Mouse (Mus musculus) forebrain, embryonic 16.5 days (tissue): ENCODE measurements around the gene Sp9. TPM values are rescaled to one million over a fixed set of nuclear protein-coding genes. Genes with fewer than 3 reads are reported as not detected.

ENCODE experiments used
- ATAC-seq: fragments of 200-750 bp; cut with Nextera tagmentation; 2 replicates; pipeline ENCODE4 v1.8.0; 2017; ENCODE audit warnings: mild to moderate bottlenecking, moderate library complexity
- H3K27ac ChIP-seq: fragments of 300-500 bp; sonication (generic); 2 replicates; pipeline ENCODE4 v1.5.1; 2014; ENCODE audit warnings: low read length, control low read depth
- H3K27me3 ChIP-seq: fragments of 300-500 bp; sonication (generic); replicated peaks from 2 replicates; pipeline ENCODE4 v1.6.1; 2014; ENCODE audit warnings: low read length; ENCODE audit not compliant: control insufficient read depth, insufficient read depth
- H3K36me3 ChIP-seq: fragments of 300-500 bp; sonication (generic); 2 replicates; pipeline ENCODE4 v1.6.1; 2014; ENCODE audit not compliant: control insufficient read depth, insufficient read depth
- H3K4me1 ChIP-seq: fragments of 300-500 bp; sonication (generic); replicated peaks from 2 replicates; pipeline ENCODE4 v1.6.1; 2014; ENCODE audit warnings: low read length; ENCODE audit not compliant: control insufficient read depth, insufficient read depth
- H3K4me2 ChIP-seq: fragments of 300-500 bp; sonication (generic); 2 replicates; pipeline ENCODE4 v1.6.1; 2014; ENCODE audit warnings: mild to moderate bottlenecking, low read length, control low read depth
- H3K4me3 ChIP-seq: fragments of 300-500 bp; sonication (generic); replicated peaks from 2 replicates; pipeline ENCODE4 v1.5.1; 2014; ENCODE audit warnings: mild to moderate bottlenecking, low read length, control low read depth
- H3K9ac ChIP-seq: fragments of 300-500 bp; sonication (generic); replicated peaks from 2 replicates; pipeline ENCODE4 v1.6.1; 2014; ENCODE audit warnings: low read depth, low read length, control low read depth
- H3K9me3 ChIP-seq: fragments of 300-500 bp; sonication (generic); 2 replicates; pipeline ENCODE4 v1.6.1; 2016; ENCODE audit warnings: low read length; ENCODE audit not compliant: control insufficient read depth
- WGBS: fragments of 180-500 bp; shearing (Covaris S2); extraction: QIAGEN DNeasy Blood & Tissue Kit; methylation state at CpG from one replicate; pipeline ENCODE4 v1.1.7; 2014; 5-methylcytosine and 5-hydroxymethylcytosine counted together
- polyA plus RNA-seq: library from polyadenylated mRNA; unstranded; fragments of >200 nt; fragmentation: Nextera tagmentation; extraction: Ambion mirVana; gene quantifications from 2 replicates; pipeline ENCODE4 v1.2.1, GENCODE M21; 2015

The Sp9 gene
- 6.6 and 8.8 TPM in 2 replicates for polyA plus RNA-seq

GRCm38 (mm10) chr2:73271459-73272161 is at the start of gene Sp9:
Gene Sp9, plus strand, starts transcription at chr2:73271925.
- Histone ChIP-seq H3K4me2 (peak within 1 kb of the TSS; percentile 52), H3K27ac (peak within 1 kb of the TSS; percentile 81), H3K36me3 (no peaks in the 10 kb centered on the region), H3K9me3 (no peaks in the 10 kb centered on the region), H3K9ac (peak within 1 kb of the TSS; percentile 68), H3K27me3 (peaks cover 14% of the 10 kb centered on the region), H3K4me3 (peak within 1 kb of the TSS; percentile 51), H3K4me1 (peaks cover 38% of the 10 kb centered on the region)
- under 1% methylated on average over 43 of the region's 48 CpGs for WGBS
- peak; percentile 94 for ATAC-seq

DNA sequence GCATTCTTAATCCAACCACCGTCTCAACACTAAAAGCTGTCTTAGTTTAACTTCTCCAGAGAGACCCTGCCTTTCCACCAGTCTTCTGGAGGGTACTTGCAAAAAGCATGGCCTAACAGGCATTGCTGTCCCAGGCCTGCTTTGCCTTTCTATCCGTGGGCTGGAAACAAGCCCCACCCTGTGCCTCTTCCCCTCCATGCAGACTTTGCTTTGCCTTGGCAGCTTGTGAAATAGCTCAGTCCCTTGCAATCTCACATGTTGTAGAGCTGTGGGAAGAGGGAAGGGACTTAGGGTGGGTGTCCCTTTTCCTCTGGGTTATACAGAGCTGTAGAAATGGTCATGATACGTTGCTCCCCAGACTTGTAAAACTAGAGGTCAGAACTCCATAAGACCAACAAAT is 40.6 kb upstream of the Sp9 start:
- no peaks in the 10 kb centered on the region for H3K4me1 ChIP-seq
- no peaks in the 10 kb centered on the region for H3K27me3 ChIP-seq
- H3K9me3 ChIP-seq: no peaks in the 10 kb centered on the region
- no peak overlapping the region for H3K9ac ChIP-seq
- H3K36me3 ChIP-seq: no peaks in the 10 kb centered on the region
- H3K4me3 ChIP-seq: no peak overlapping the region
- ATAC-seq: no peak
- no peak overlapping the region for H3K27ac ChIP-seq
- 55% methylated on average over 3 of the region's 3 CpGs for WGBS
- no peak overlapping the region for H3K4me2 ChIP-seq

GRCm38 (mm10) chr2:73241299-73241698 is 30.4 kb upstream of the Sp9 start:
- ATAC-seq: no peak
- Histone ChIP-seq H3K9ac (no peak overlapping the region), H3K4me1 (no peaks in the 10 kb centered on the region), H3K4me2 (no peak overlapping the region), H3K36me3 (no peaks in the 10 kb centered on the region), H3K27me3 (no peaks in the 10 kb centered on the region), H3K4me3 (no peak overlapping the region), H3K27ac (no peak overlapping the region), H3K9me3 (no peaks in the 10 kb centered on the region)
- WGBS: 92% methylated on average over 4 of the region's 4 CpGs

DNA sequence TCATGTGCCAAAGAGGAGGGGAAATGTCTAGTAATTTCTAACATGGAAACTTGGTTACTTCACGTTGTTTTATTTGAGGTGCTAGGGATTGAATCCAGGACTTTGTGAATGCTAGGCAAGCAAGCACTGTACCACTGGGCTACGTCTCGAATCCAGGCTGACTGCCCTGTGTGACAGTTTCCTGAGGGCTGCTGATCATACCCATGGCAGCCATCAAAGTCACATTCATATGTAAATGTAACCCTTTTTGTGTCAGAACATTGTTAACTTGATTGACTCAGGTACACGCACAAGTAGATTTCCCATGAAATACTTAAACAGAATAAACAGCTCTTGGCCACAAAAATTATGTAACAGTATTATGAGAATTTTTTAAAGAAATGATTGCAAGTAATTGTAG is 23.0 kb upstream of the Sp9 start:
- 36% methylated on average over 4 of the region's 4 CpGs for WGBS
- H3K27me3 ChIP-seq: no peaks in the 10 kb centered on the region
- no peak overlapping the region for H3K9ac ChIP-seq
- H3K4me1 ChIP-seq: no peaks in the 10 kb centered on the region
- H3K36me3 ChIP-seq: no peaks in the 10 kb centered on the region
- no peak for ATAC-seq
- no peak overlapping the region for H3K4me3 ChIP-seq
- no peak overlapping the region for H3K27ac ChIP-seq
- 0 out of 2 replicates have a peak, but pooled peaks cover 3% of the 10 kb centered on the region for H3K9me3 ChIP-seq
- H3K4me2 ChIP-seq: no peak overlapping the region

- WGBS: 6% methylated on average over 16 of the region's 16 CpGs
- peaks cover 25% of the 10 kb centered on the region for H3K27me3 ChIP-seq
- ATAC-seq: no peak
- H3K4me3 ChIP-seq: peak overlapping the region; percentile 45
- H3K4me2 ChIP-seq: peak overlapping the region; percentile 65
- no peak overlapping the region for H3K9ac ChIP-seq
- H3K9me3 ChIP-seq: peaks cover 3% of the 10 kb centered on the region; the same call in 1 of the 2 replicates
- peaks cover 16% of the 10 kb centered on the region for H3K4me1 ChIP-seq
- H3K36me3 ChIP-seq: no peaks in the 10 kb centered on the region
- no peak overlapping the region for H3K27ac ChIP-seq
These were observed 8.5 kb upstream of the Sp9 start for GRCm38 (mm10) chr2:73263172-73263765.

GRCm38 (mm10) chr2:73263794-73264610 is 7.7 kb upstream of the Sp9 start:
- WGBS: under 1% methylated on average over 38 of the region's 38 CpGs

DNA sequence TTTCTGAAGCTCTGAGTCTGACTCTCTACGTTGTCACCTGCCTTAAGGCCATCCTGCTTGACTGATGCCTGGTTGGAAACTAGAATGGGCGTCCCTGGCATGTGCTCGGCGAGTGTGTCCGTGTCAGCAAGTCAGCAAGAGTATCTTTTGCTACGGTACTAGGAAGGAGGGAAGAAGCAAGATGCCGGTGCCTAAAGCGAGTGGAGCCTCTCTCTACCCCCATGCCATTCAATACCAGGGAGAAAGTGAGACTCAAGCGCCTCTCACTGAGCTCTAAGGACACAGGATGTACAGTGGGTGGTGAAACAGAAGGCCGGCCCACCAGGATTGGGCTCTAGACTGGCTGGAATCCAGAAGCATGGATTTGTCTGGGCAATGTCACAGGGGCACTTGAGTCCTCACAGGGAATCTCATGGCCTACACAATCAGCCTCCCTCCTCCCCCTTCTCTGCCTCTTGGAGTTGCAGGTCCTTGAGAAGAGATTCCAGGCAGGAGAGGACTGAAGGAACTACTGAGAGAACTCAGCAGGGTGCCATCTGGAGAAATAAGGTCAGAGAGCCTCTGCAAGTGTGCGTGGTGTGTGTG is 7.0 kb upstream of the Sp9 start:
- Histone ChIP-seq H3K4me3 (peak overlapping the region; percentile 45), H3K27ac (no peak overlapping the region), H3K4me1 (peaks cover 18% of the 10 kb centered on the region), H3K9me3 (peaks cover 3% of the 10 kb centered on the region; the same call in 1 of the 2 replicates), H3K9ac (no peak overlapping the region), H3K27me3 (peaks cover 27% of the 10 kb centered on the region), H3K4me2 (peak overlapping the region; percentile 65), H3K36me3 (no peaks in the 10 kb centered on the region)
- 4% methylated on average over 11 of the region's 11 CpGs for WGBS
- ATAC-seq: no peak

More at GRCm38 (mm10) chr2:73263794-73264610, 7.7 kb upstream of the Sp9 start:
- no peak overlapping the region for H3K27ac ChIP-seq
- H3K9me3 ChIP-seq: peaks cover 3% of the 10 kb centered on the region; the same call in 1 of the 2 replicates
- H3K4me1 ChIP-seq: peaks cover 16% of the 10 kb centered on the region
- H3K9ac ChIP-seq: 0 out of 2 replicates have a peak overlapping the region, but pooled peaks have one; percentile 36
- no peaks in the 10 kb centered on the region for H3K36me3 ChIP-seq
- peak; percentile 45; the same call in 1 of the 2 replicates for ATAC-seq
- H3K4me2 ChIP-seq: peak overlapping the region; percentile 65
- H3K4me3 ChIP-seq: peak overlapping the region; percentile 45
- peaks cover 27% of the 10 kb centered on the region for H3K27me3 ChIP-seq

DNA sequence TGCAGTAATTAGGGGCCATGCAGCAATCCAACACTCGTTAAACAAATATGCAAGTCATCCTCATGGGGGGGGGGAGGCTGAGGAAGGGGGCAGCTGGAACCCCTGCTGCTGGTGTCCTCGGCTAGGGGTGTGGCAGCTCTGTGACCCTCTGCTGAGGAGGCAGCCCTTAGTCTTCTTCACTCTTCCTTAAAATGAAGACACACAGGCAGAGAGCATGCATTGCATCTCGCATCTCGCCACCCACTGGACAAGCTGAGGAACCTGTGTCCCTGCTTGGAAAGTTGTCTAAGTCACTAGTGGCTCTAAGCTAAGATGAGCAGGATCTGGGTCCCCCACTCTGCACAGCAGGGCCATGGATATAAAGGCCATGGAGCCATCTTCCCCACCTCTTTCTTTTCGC is 5.7 kb upstream of the Sp9 start:
- Histone ChIP-seq H3K9ac (no peak overlapping the region), H3K4me3 (no peak overlapping the region), H3K9me3 (peaks cover 2% of the 10 kb centered on the region; the same call in 1 of the 2 replicates), H3K4me2 (no peak overlapping the region), H3K27ac (no peak overlapping the region), H3K36me3 (no peaks in the 10 kb centered on the region), H3K4me1 (peaks cover 29% of the 10 kb centered on the region), H3K27me3 (peaks cover 32% of the 10 kb centered on the region)
- no peak for ATAC-seq
- 5% methylated on average over 5 of the region's 5 CpGs for WGBS

- H3K36me3 ChIP-seq: no peaks in the 10 kb centered on the region
- H3K27ac ChIP-seq: no peak overlapping the region
- no peak overlapping the region for H3K4me2 ChIP-seq
- 55% methylated on average over 1 of the region's 1 CpGs for WGBS
- H3K9ac ChIP-seq: no peak overlapping the region
- H3K27me3 ChIP-seq: peaks cover 36% of the 10 kb centered on the region
- no peak overlapping the region for H3K4me3 ChIP-seq
- ATAC-seq: no peak
- peaks cover 35% of the 10 kb centered on the region for H3K4me1 ChIP-seq
- H3K9me3 ChIP-seq: no peaks in the 10 kb centered on the region
These were observed 5.1 kb upstream of the Sp9 start for GRCm38 (mm10) chr2:73266623-73267022.
